Mouse (Mus musculus) kidney, postnatal 14 days (tissue): Measurements from ENCODE around the gene Gdf15.

Experiments used
- DNase-seq: peaks from one replicate; pipeline ENCODE4 v3.0.0; 2022; ENCODE audit warnings: mixed read lengths

Gene Gdf15

GRCm38 (mm10) chr8:70632346-70632892 is at the start of gene Gdf15:
TSS of gene Gdf15 (minus strand) at chr8:70632456.
- no peak for DNase-seq

- DNase-seq, result no peak
Measured at GRCm38 (mm10) chr8:70681410-70681809, 49.2 kb upstream of the Gdf15 start.

GRCm38 (mm10) chr8:70680039-70680438 is 47.8 kb upstream of the Gdf15 start:
- peak; percentile 82 for DNase-seq

- no peak for DNase-seq
Measured at GRCm38 (mm10) chr8:70679404-70679803, 47.1 kb upstream of the Gdf15 start.

GRCm38 (mm10) chr8:70678679-70679078 is 46.4 kb upstream of the Gdf15 start:
- DNase-seq, result no peak

- peak; percentile 70 for DNase-seq
Measured at GRCm38 (mm10) chr8:70677451-70678080, 45.3 kb upstream of the Gdf15 start.

GRCm38 (mm10) chr8:70675336-70675735 is 43.1 kb upstream of the Gdf15 start:
- DNase-seq, result peak; percentile 4

GRCm38 (mm10) chr8:70674716-70675115 is 42.5 kb upstream of the Gdf15 start:
- peak; percentile 14 for DNase-seq

- peak; percentile 12 for DNase-seq
Measured at GRCm38 (mm10) chr8:70674109-70674508, 41.9 kb upstream of the Gdf15 start.

- peak; percentile 98 for DNase-seq
Measured at GRCm38 (mm10) chr8:70673079-70673856, 41.0 kb upstream of the Gdf15 start, which contains the start of gene Lsm4. TSS of gene Lsm4 (plus strand) at chr8:70673248.

- no peak for DNase-seq
Measured at GRCm38 (mm10) chr8:70672325-70673078, 40.2 kb upstream of the Gdf15 start.

GRCm38 (mm10) chr8:70671615-70672324 is 39.5 kb upstream of the Gdf15 start:
- DNase-seq, result peak; percentile 80

GRCm38 (mm10) chr8:70667071-70667470 is 34.8 kb upstream of the Gdf15 start:
- peak; percentile 57 for DNase-seq

- DNase-seq, result peak; percentile 87
Measured at GRCm38 (mm10) chr8:70665599-70665998, 33.3 kb upstream of the Gdf15 start.

GRCm38 (mm10) chr8:70664631-70665030 is 32.4 kb upstream of the Gdf15 start:
- DNase-seq, result no peak

- DNase-seq, result no peak
Measured at GRCm38 (mm10) chr8:70663691-70664090, 31.4 kb upstream of the Gdf15 start.

GRCm38 (mm10) chr8:70660273-70660725 is 28.0 kb upstream of the Gdf15 start, which contains the start of gene Pgpep1:
TSS of gene Pgpep1 (minus strand) at chr8:70660388.
- peak; percentile 68 for DNase-seq

- DNase-seq, result peak; percentile 97
Measured at GRCm38 (mm10) chr8:70659604-70660272, 27.5 kb upstream of the Gdf15 start.

GRCm38 (mm10) chr8:70658897-70659603 is 26.8 kb upstream of the Gdf15 start:
- DNase-seq, result peak; percentile 62

- no peak for DNase-seq
Measured at GRCm38 (mm10) chr8:70657739-70658138, 25.5 kb upstream of the Gdf15 start.

GRCm38 (mm10) chr8:70657214-70657613 is 25.0 kb upstream of the Gdf15 start:
- no peak for DNase-seq
